Mouse (Mus musculus) C2C12 (cell line): ENCODE measurements around the gene Ociad1.

Source experiments
- CEBPB ChIP-seq: IDR thresholded peaks from one replicate; pipeline ENCODE4 v1.6.1; 2011; ENCODE audit warnings: low read depth, mild to moderate bottlenecking, control low read depth, moderate library complexity
- CTCF ChIP-seq: IDR thresholded peaks from one replicate; pipeline ENCODE4 v1.5.1; 2011; ENCODE audit not compliant: control insufficient read depth, insufficient read depth, insufficient read length
- FOSL1 ChIP-seq: IDR thresholded peaks from one replicate; pipeline ENCODE4 v1.8.0; 2011; ENCODE audit warnings: mild to moderate bottlenecking, low read length; ENCODE audit not compliant: poor library complexity, insufficient read depth, severe bottlenecking
- MAX ChIP-seq: IDR thresholded peaks from one replicate; pipeline ENCODE4 v1.6.1; 2011; ENCODE audit warnings: mild to moderate bottlenecking, control low read depth
- MYOD1 ChIP-seq: IDR thresholded peaks from one replicate; pipeline ENCODE4 v1.6.1; 2011; ENCODE audit warnings: low read depth; ENCODE audit not compliant: control insufficient read depth, insufficient read length
- MYOG ChIP-seq: IDR thresholded peaks from one replicate; pipeline ENCODE4 v1.6.1; 2011; ENCODE audit not compliant: control insufficient read depth, insufficient read length; ENCODE audit errors: extremely low read depth
- USF1 ChIP-seq: IDR thresholded peaks from one replicate; pipeline ENCODE4 v1.6.1; 2011; ENCODE audit warnings: low read depth, mild to moderate bottlenecking, control low read depth, moderate library complexity

- TF ChIP-seq CTCF (no peak), CEBPB (no peak), USF1 (no peak), MYOG (no peak), MAX (no peak), FOSL1 (no peak), MYOD1 (no peak)
These were observed 46.2 kb downstream of the Ociad1 start for GRCm38 (mm10) chr5:73338832-73339163.
